In genomic region chr13:60747201-60747600, GRCm38 (mm10) we compare ENCODE assay signal across 28 mouse cellular contexts. TPM values are rescaled to one million over a fixed set of nuclear protein-coding genes. Genes with fewer than 3 reads are reported as not detected.
"Had no signal": no experiment of that assay in that cellular context is flagged by ENCODE, and none has a peak within 500 bp of the region (broad histone marks: within the 10 kb centered on the region; RNA-seq: fewer than 3 reads in every experiment).

No protein-coding gene starts in this region.

- H3K4me1 ChIP-seq: intestine, embryonic 15.5 days; limb, embryonic 12.5 days; midbrain, embryonic 10.5 days had no signal

- H3K4me2 ChIP-seq: intestine, embryonic 15.5 days; kidney, embryonic 15.5 days; limb, embryonic 12.5 days; limb, embryonic 15.5 days; liver, embryonic 11.5 days; midbrain, embryonic 15.5 days had no signal

- H3K4me3 ChIP-seq: intestine, embryonic 15.5 days; kidney, embryonic 15.5 days; limb, embryonic 12.5 days; limb, embryonic 15.5 days; megakaryocyte, embryonic 14.5 days; midbrain, embryonic 10.5 days; midbrain, embryonic 15.5 days had no signal

- DNase-seq: kidney, adult 11 months; kidney, adult 8-10 months; kidney, postnatal 25 days; left cerebral cortex, postnatal 4 days; lung, adult 2 months; lung, postnatal 36 days; thymus, adult 2 months; thymus, postnatal 14 days; thymus, postnatal 4 days had no signal

- ATAC-seq: intestine, embryonic 15.5 days; lung, postnatal 0 days; midbrain, embryonic 15.5 days had no signal

- H3K36me3 ChIP-seq: intestine, embryonic 15.5 days had no signal

- H3K9me3 ChIP-seq: intestine, embryonic 15.5 days; kidney, embryonic 15.5 days; limb, embryonic 12.5 days; limb, embryonic 15.5 days; midbrain, embryonic 10.5 days; midbrain, embryonic 15.5 days had no signal

- H3K9ac ChIP-seq: intestine, embryonic 15.5 days; kidney, embryonic 15.5 days; limb, embryonic 12.5 days; limb, embryonic 15.5 days; midbrain, embryonic 15.5 days had no signal

- H3K27ac ChIP-seq: intestine, embryonic 15.5 days; kidney, embryonic 15.5 days; limb, embryonic 12.5 days; limb, embryonic 15.5 days; midbrain, embryonic 10.5 days; midbrain, embryonic 15.5 days; stomach, postnatal 0 days had no signal

- H3K27me3 ChIP-seq: intestine, embryonic 15.5 days; kidney, embryonic 15.5 days; limb, embryonic 12.5 days; limb, embryonic 15.5 days; megakaryocyte, embryonic 14.5 days; midbrain, embryonic 15.5 days had no signal

RNA-seq across cellular contexts. Expression of gene BC051665, which starts 39.0 kb away (rescaled TPM):
- total RNA-seq: layer of hippocampus, adult 8-10 months; layer of hippocampus, postnatal 14 days; left cerebral cortex, adult 8-10 months; left cerebral cortex, postnatal 14 days; left cerebral cortex, postnatal 4 days had no signal
- polyA plus RNA-seq: intestine, embryonic 15.5 days; kidney, embryonic 15.5 days; large intestine, adult 2 months; limb, embryonic 12.5 days; limb, embryonic 15.5 days; liver, embryonic 11.5 days; liver, embryonic 16.5 days; lung, adult 2 months; lung, postnatal 0 days; midbrain, embryonic 10.5 days; midbrain, embryonic 15.5 days; neural tube, embryonic 11.5 days; neural tube, embryonic 14.5 days; stomach, embryonic 14.5 days; stomach, postnatal 0 days; thymus, adult 2 months had no signal

RNA-seq across cellular contexts. Expression of gene Ctsll3, which starts 55.4 kb away (rescaled TPM):
- total RNA-seq: layer of hippocampus, adult 8-10 months; layer of hippocampus, postnatal 14 days; left cerebral cortex, adult 8-10 months; left cerebral cortex, postnatal 14 days; left cerebral cortex, postnatal 4 days had no signal
- polyA plus RNA-seq: intestine, embryonic 15.5 days; kidney, embryonic 15.5 days; large intestine, adult 2 months; limb, embryonic 12.5 days; liver, embryonic 11.5 days; liver, embryonic 16.5 days; lung, adult 2 months; lung, postnatal 0 days; midbrain, embryonic 10.5 days; midbrain, embryonic 15.5 days; neural tube, embryonic 11.5 days; neural tube, embryonic 14.5 days; stomach, embryonic 14.5 days; thymus, adult 2 months had no signal
